Mouse (Mus musculus) spleen, postnatal 10 days (tissue): ENCODE measurements at regions not wholly inside any gene's neighbourhood (a gene's known extent, or its start where the extent isn't known, plus 50 kb on each side); places are given as distances from the start of the nearest gene placed in this dataset.
"Not testable (repeated sequence)": the region's sequence is repeated elsewhere in the genome, so short reads cannot be mapped to it uniquely, and the experiment has no call there.

Experiments
- DNase-seq, 2 experiments: peaks; one replicate each; pipeline ENCODE4 v3.0.0; 2021 to 2022; ENCODE audit warnings: low spot score in 2 of 2

DNA sequence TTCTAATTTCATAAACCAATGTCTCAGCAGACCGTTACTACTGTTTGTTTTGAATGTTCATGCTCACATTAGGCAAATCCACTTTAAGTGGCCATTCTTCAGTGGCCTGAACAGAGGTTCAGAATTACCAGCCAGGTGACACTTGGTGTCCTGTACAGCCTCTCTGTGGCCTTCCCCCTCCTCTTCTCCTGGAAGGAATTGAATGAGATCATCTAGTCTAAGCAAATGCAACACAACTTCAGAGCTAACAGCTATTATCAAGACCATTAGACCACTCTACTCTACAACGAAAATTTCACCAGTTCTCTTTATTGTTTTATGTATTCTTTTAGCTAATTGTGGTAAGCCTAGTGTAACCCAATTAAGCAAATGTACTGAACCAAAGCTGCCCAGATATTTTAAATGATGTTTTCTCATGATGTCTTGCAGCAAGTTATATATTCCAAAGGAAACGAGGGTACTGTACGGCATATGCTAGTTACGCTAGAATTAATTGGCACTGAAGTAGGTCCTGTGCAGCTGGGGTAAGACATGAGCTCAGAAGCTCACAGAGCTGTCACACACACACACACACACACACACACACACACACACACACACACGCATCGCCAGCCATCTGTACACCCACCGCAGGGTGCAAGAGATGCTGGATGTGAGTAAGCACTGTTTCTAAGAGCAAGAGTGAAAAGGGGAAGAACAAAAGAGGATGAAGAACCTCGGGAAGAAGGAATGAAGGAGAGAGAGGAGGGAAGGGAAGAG, 176.7 kb upstream of the Afdn start:
- DNase-seq: no peak

DNA sequence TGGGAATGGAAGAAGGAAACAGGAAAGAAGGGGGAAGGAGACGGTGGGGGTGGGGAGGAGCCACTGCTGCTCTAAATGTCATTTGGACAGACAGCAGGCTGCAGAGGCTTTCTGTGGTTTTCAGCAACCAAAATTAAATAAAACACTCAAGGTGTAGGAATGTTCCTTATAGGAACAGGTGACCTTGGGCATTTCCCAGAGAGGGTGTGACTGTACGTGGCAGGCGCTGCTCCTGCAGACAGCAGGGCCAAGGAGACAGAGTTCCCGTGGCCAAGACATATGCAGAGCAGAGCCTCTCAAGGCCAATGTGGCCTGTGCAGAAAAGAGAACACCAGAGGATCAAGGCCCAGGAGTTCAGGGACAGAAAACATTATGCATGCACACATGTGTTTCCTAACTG, 175.9 kb upstream of the Afdn start:
- DNase-seq: no peak

DNA sequence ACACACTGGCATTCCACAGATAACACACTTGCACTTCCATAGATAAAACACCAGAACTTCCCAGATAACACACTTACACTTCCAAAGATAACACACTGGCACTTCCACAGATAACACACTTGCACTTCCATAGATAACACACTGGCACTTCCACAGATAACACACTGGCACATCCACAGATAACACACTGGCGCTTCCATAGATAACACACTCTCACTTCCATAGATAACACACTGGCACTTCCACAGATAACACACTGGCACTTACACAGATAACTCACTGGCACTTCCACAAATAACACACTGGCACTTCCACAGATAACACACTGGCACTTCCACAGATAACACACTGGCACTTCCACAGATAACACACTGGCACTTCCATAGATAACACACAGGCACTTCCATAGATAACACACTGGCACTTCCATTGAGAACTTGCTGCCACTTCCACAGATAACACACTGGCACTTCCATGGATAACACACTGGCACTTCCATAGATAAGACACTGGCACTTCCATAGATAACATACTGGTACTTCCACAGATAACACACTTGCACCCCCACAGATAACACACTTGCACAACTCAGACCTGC, 170.0 kb upstream of the Afdn start:
- DNase-seq: not testable (repeated sequence)
